Mouse (Mus musculus) G1E (cell line): ENCODE data around the gene S100a9.

Experiments
- CTCF ChIP-seq: IDR thresholded peaks from 2 replicates; pipeline ENCODE4 v1.5.1; 2012; ENCODE audit warnings: low read depth, low read length, inconsistent platforms, mixed read lengths
- GATA1 ChIP-seq: IDR thresholded peaks from 2 replicates; pipeline ENCODE4 v1.6.1; 2012; ENCODE audit warnings: borderline replicate concordance, low read length, inconsistent platforms, mixed read lengths
- POLR2AphosphoS5 ChIP-seq: IDR thresholded peaks from 2 replicates; pipeline ENCODE4 v1.6.1; 2012; ENCODE audit warnings: low read depth, low read length, inconsistent platforms; ENCODE audit not compliant: insufficient replicate concordance
- TAL1 ChIP-seq: conservative IDR thresholded peaks from 2 replicates; pipeline ENCODE4 v1.6.1; 2012; ENCODE audit warnings: low read depth, low read length, inconsistent platforms, mixed read lengths

- TF ChIP-seq TAL1 (no peak), CTCF (no peak), GATA1 (no peak), POLR2AphosphoS5 (no peak)
Observed at GRCm38 (mm10) chr3:90647291-90647690, 48.2 kb downstream of the S100a9 start.
